Mouse (Mus musculus) small intestine, adult 2 months (tissue): ENCODE data around the gene Spem2. TPM values are rescaled to one million over a fixed set of nuclear protein-coding genes. Genes with fewer than 3 reads are reported as not detected.

Source experiments
- H3K27ac ChIP-seq: fragments of 200-500 bp; 2 replicates; pipeline ENCODE4 v1.5.1; 2012; ENCODE audit warnings: low read depth, low read length, control low read depth, inconsistent platforms; ENCODE audit not compliant: insufficient read depth
- H3K27me3 ChIP-seq: fragments of 200-500 bp; 2 replicates; pipeline ENCODE4 v1.6.1; 2012; ENCODE audit warnings: mild to moderate bottlenecking, moderate library complexity, low read length, inconsistent platforms; ENCODE audit not compliant: control insufficient read depth, insufficient read depth
- H3K36me3 ChIP-seq: fragments of 200-500 bp; 2 replicates; pipeline ENCODE4 v1.6.1; 2012; ENCODE audit warnings: mild to moderate bottlenecking, low read length, control low read depth, inconsistent platforms; ENCODE audit not compliant: control insufficient read depth, insufficient read depth
- H3K4me1 ChIP-seq: fragments of 200-500 bp; 2 replicates; pipeline ENCODE4 v1.6.1; 2012; ENCODE audit warnings: low read length, inconsistent platforms, mixed read lengths; ENCODE audit not compliant: control insufficient read depth, insufficient read depth, insufficient read length
- H3K4me3 ChIP-seq: fragments of 200-500 bp; 2 replicates; pipeline ENCODE4 v1.5.1; 2012; ENCODE audit warnings: low read depth, mild to moderate bottlenecking, control low read depth, inconsistent platforms, low read length, moderate library complexity
- CTCF ChIP-seq: fragments of 200-500 bp; IDR thresholded peaks from 2 replicates; pipeline ENCODE4 v1.5.1; 2012; ENCODE audit warnings: low read depth, mild to moderate bottlenecking, control low read depth, inconsistent platforms, low read length, moderate library complexity, mixed read lengths; ENCODE audit not compliant: insufficient replicate concordance, insufficient read length; ENCODE audit errors: extremely low read depth
- POLR2A ChIP-seq: fragments of 200-500 bp; IDR thresholded peaks from 2 replicates; pipeline ENCODE4 v1.6.1; 2012; ENCODE audit warnings: low read depth, mild to moderate bottlenecking, control low read depth, inconsistent platforms, low read length, moderate library complexity
- WGBS: fragments of 180-500 bp; shearing (Covaris S2); methylation state at CpG from one replicate; pipeline ENCODE4 v1.1.7; 2018; 5-methylcytosine and 5-hydroxymethylcytosine counted together
- polyA plus RNA-seq: library from polyadenylated mRNA; depleted of rRNA; stranded (reverse); fragments of >200 nt; gene quantifications from 2 replicates; pipeline ENCODE4 v1.2.3, GENCODE M21; 2012

Spem2 gene
- polyA plus RNA-seq, 1 experiment, result not detected

DNA sequence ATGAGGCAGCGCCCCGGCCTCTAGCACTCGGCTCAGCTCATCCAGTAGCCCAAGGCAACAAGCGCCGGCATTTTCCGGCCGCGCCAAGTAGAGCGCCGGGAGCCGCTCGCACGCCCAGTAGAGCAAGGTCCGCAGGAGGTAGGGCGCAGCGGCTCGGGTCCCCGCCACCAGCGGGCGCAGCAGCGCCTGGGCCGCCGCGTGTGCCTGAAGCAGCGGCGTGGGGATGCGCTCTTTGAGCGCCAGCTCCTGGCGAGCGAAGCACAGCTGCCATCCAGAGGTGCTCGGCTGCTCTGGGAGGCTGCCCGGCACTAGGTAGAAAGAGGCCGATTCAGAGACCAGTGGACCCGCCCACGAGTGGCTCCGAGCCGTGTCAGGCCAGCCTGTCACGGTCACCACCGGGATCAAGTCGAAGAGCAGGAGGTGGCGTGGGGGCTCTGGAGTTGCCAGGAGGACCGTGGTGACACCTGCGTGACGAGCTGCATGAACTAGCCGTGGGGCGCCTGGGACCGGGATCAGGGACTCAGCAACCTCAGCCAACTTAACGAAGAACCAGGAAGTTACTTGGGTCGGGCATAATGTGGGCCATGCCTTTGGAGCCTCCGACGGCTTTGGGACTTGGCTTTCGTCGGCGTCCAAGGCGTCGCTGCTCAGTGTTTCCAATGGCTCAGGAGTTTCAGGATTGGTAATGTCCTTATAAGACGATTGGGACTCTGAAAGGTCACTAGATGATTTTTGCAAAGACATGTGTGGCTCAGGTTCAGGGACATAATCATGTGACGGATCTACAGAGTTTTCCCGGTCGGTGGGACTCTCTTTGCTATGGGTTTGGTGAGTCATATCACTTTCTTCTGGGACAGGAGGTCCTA, 14.2 kb downstream of the Spem2 start:
- H3K36me3 ChIP-seq, result no peaks in the 10 kb centered on the region
- TF ChIP-seq POLR2A (peak; percentile 14; the same call in 1 of the 2 replicates), CTCF (peak; percentile 64)
- peak overlapping the region; percentile 77 for H3K27ac ChIP-seq
- H3K4me1 ChIP-seq, result peaks cover 19% of the 10 kb centered on the region
- H3K4me3 ChIP-seq, result peak overlapping the region; percentile 64
- 1% methylated on average over 60 of the region's 60 CpGs for WGBS
- 0 out of 2 replicates have a peak, but pooled peaks cover 4% of the 10 kb centered on the region for H3K27me3 ChIP-seq

DNA sequence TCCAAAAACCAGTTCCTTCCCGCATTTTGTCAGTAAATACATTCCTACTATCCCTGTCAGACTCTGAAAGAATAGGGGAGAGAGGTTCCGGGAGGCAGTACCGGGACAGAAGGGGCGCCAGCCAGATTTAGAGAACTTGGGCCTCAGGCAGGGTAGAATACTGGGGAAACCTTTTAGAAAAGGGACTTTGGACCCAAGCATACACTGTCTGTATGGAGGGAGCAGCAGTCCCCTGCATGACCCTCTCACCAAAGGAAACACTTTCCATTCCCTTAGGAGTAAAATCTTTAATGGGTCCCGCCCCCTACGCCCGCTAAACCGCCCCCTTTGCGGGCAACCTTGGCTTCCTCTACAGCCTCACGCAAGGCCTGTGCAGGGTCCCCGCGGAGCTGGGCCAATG, 14.9 kb downstream of the Spem2 start:
- WGBS, result 2% methylated on average over 12 of the region's 12 CpGs

DNA sequence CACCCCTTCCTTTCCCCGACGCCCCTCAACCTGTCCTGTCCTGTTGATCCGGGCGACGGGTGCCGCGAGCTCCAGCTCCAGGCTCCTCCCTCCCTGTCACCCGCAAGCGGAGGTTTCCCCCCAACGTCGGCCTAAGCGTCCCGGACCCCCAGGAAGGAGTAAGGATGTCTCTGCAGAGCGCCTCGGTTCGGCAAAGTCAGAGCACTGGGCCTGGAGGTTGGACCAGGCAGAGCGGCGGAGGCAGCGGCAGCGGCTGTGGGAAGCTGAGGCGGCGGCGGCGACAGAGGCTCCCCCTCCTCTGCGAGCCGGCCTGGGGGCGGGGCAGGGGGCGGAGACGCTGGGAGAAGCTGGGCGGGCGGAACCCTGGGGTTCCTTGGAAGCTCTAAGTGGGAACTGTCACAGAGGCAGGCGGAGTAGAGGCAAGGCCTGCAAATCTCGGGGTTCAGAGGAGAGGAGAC, 15.6 kb downstream of the Spem2 start:
- Histone ChIP-seq H3K27ac (peak overlapping the region; percentile 17; the same call in 1 of the 2 replicates), H3K36me3 (no peaks in the 10 kb centered on the region), H3K4me3 (peak overlapping the region; percentile 64), H3K4me1 (peaks cover 19% of the 10 kb centered on the region), H3K27me3 (0 out of 2 replicates have a peak, but pooled peaks cover 4% of the 10 kb centered on the region)
- TF ChIP-seq POLR2A, result peak; percentile 84
- TF ChIP-seq CTCF, result no peak
- WGBS, result under 1% methylated on average over 33 of the region's 33 CpGs

More for the DNA sequence above, 14.9 kb downstream of the Spem2 start:
- TF ChIP-seq CTCF (no peak), POLR2A (no peak)
- H3K4me1 ChIP-seq, result peaks cover 19% of the 10 kb centered on the region
- H3K27me3 ChIP-seq, result 0 out of 2 replicates have a peak, but pooled peaks cover 4% of the 10 kb centered on the region
- H3K36me3 ChIP-seq, result no peaks in the 10 kb centered on the region
- H3K4me3 ChIP-seq, result peak overlapping the region; percentile 64
- H3K27ac ChIP-seq, result peak overlapping the region; percentile 77

DNA sequence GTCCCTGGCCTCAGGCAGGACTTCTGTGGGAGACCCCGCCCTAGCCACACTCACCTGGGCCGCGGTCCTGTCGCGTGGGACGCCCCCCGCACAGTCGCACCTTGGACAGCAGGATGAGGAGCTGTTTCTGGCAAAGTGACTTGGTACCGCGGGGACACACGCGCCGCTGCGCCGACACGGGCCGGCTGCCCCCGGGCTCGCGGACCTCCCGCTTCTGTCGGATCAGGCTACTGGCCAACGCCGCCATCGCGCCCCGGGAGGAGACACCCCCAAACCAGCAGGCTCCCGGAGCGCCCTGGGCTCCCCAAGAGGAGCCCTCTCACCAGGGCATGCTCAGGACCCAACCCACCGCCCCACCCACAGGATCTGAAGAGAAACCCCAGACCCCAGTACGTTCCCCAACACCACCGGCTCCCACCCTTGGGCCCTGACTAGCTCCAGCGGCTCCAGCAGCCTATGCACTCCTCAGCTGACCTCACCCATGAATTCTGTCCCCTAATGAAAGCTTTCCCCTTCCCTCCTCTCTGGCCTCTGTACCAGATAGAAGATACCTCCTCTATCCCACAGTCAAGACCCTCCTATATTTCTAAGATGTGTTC, 16.8 kb downstream of the Spem2 start, which contains the start of gene Fgf11:
Fgf11 (minus strand) TSS at position 479 of the 599 bp plus-strand sequence.
- H3K4me1 ChIP-seq, result peaks cover 19% of the 10 kb centered on the region
- H3K36me3 ChIP-seq, result no peaks in the 10 kb centered on the region
- TF ChIP-seq CTCF (no peak), POLR2A (no peak)
- H3K27me3 ChIP-seq, result 0 out of 2 replicates have a peak, but pooled peaks cover 4% of the 10 kb centered on the region
- H3K27ac ChIP-seq, result peak within 1 kb of the TSS; percentile 17; the same call in 1 of the 2 replicates
- WGBS, result 4% methylated on average over 33 of the region's 33 CpGs
- H3K4me3 ChIP-seq, result peak within 1 kb of the TSS; percentile 64

DNA sequence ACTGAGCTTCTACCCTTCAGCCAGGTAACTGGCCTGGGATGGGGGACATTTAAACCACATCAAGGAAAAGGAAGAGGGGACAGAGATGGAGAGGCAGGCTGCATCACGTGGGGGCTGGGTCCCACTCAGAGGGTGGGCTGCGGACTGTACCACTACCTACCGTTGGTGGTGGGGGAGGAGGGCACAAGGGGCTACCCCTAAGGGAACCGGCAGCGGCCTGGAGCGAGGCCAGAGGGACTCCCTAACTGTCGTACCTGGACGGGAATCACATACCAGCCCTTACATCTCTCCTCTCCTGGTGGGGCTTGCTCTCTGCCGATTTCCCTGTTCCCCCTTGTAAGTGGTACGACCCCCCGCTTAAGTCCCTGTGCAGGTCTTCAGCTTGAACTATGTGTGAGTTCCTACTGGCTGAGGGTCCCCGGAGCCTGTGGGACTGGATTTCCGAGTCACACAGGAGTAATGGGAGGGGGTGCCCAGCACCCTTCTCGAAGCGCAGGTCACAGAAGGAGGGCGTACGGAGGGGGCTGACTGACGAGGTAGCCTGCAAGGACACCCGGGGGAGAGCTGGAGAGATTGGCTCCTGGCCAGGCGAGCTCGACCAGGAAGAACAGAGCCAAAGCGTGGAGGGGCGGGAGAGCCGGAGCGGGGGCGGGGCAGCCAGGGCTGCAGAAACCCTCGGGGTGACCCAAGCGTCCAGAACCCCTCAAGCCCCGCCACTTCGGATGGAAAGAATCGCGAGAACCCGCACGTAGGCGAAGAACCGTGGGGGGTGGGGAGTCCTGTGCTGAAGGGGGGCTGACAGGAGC, 17.7 kb downstream of the Spem2 start:
- TF ChIP-seq POLR2A (no peak), CTCF (no peak)
- H3K4me1 ChIP-seq, result peaks cover 20% of the 10 kb centered on the region
- peak overlapping the region; percentile 60 for H3K4me3 ChIP-seq
- 7% methylated on average over 36 of the region's 36 CpGs for WGBS
- 0 out of 2 replicates have a peak, but pooled peaks cover 4% of the 10 kb centered on the region for H3K27me3 ChIP-seq
- no peak overlapping the region for H3K27ac ChIP-seq
- no peaks in the 10 kb centered on the region for H3K36me3 ChIP-seq

DNA sequence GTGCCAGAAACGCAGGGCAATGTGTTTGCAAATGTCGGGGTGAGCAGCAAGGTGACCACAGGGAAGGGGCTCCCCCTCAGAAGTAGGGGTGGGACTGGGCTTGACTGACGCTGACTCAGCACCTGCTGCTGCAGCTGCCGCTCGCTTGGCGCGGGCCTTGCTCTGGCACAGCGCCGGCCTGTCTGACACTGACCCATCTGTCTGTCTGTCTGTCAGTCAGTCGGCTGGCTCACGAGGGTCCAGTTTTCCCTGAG, 18.2 kb downstream of the Spem2 start:
- TF ChIP-seq POLR2A (no peak), CTCF (no peak)
- Histone ChIP-seq H3K27ac (no peak overlapping the region), H3K4me3 (no peak overlapping the region), H3K27me3 (0 out of 2 replicates have a peak, but pooled peaks cover 4% of the 10 kb centered on the region), H3K36me3 (no peaks in the 10 kb centered on the region), H3K4me1 (peaks cover 21% of the 10 kb centered on the region)
- 31% methylated on average over 11 of the region's 11 CpGs for WGBS
